Mouse (Mus musculus) MEL (cell line): ENCODE measurements at regions not wholly inside any gene's neighbourhood (a gene's known extent, or its start where the extent isn't known, plus 50 kb on each side); places are given as distances from the start of the nearest gene placed in this dataset.

Experiments
- BHLHE40 ChIP-seq: IDR thresholded peaks from 2 replicates; pipeline ENCODE4 v1.6.1; 2012; ENCODE audit warnings: low read depth, mild to moderate bottlenecking, inconsistent platforms, low read length, improper control_type of control experiment, borderline replicate concordance
- CHD2 ChIP-seq: IDR thresholded peaks from 2 replicates; pipeline ENCODE4 v1.6.1; 2011; ENCODE audit warnings: low read length, improper control_type of control experiment
- CTCF ChIP-seq, 3 experiments: IDR thresholded peaks in 2 of 3; conservative IDR thresholded peaks in 1 of 3; 2 replicates each; pipeline ENCODE4 v1.5.1; 2011 to 2012; ENCODE audit warnings: low read length in 3 of 3, low read depth in 2 of 3, mild to moderate bottlenecking in 2 of 3, improper control_type of control experiment in 1 of 3, inconsistent platforms in 1 of 3, mixed read lengths in 1 of 3, moderate library complexity in 1 of 3; ENCODE audit not compliant: control insufficient read depth in 1 of 3, insufficient read depth in 1 of 3, poor library complexity in 1 of 3, severe bottlenecking in 1 of 3
- EP300 ChIP-seq, 2 experiments: IDR thresholded peaks; 2 replicates each; pipeline ENCODE4 v1.6.1; 2011; ENCODE audit warnings: improper control_type of control experiment in 2 of 2, low read length in 2 of 2, low read depth in 1 of 2, mild to moderate bottlenecking in 1 of 2
- GATA1 ChIP-seq: IDR thresholded peaks from 2 replicates; pipeline ENCODE4 v1.6.1; 2011; ENCODE audit warnings: low read depth, low read length, improper control_type of control experiment
- HCFC1 ChIP-seq: IDR thresholded peaks from 2 replicates; pipeline ENCODE4 v1.6.1; 2012; ENCODE audit warnings: low read depth, mild to moderate bottlenecking, inconsistent platforms, low read length, improper control_type of control experiment, moderate library complexity
- MAX ChIP-seq: IDR thresholded peaks from 2 replicates; pipeline ENCODE4 v1.6.1; 2011; ENCODE audit warnings: low read length, improper control_type of control experiment
- MAZ ChIP-seq: IDR thresholded peaks from 2 replicates; pipeline ENCODE4 v1.6.1; 2012; ENCODE audit warnings: low read depth, mild to moderate bottlenecking, inconsistent platforms, low read length, improper control_type of control experiment
- MYC ChIP-seq: IDR thresholded peaks from 2 replicates; pipeline ENCODE4 v1.6.1; 2011; ENCODE audit warnings: low read depth, mild to moderate bottlenecking, low read length, improper control_type of control experiment, moderate library complexity
- POLR2A ChIP-seq, 2 experiments: IDR thresholded peaks; 2 replicates each; pipeline ENCODE4 v1.6.1; 2011 to 2012; ENCODE audit warnings: low read length in 2 of 2, mild to moderate bottlenecking in 2 of 2, control low read depth in 1 of 2, improper control_type of control experiment in 1 of 2, low read depth in 1 of 2, moderate library complexity in 1 of 2; ENCODE audit not compliant: control insufficient read depth in 1 of 2, insufficient read depth in 1 of 2, poor library complexity in 1 of 2
- POLR2AphosphoS5 ChIP-seq: IDR thresholded peaks from 2 replicates; pipeline ENCODE4 v1.6.1; 2012; ENCODE audit warnings: low read depth, borderline replicate concordance, mild to moderate bottlenecking, inconsistent platforms, low read length, moderate library complexity, mixed read lengths
- TAL1 ChIP-seq: IDR thresholded peaks from 2 replicates; pipeline ENCODE4 v1.6.1; 2012; ENCODE audit warnings: mild to moderate bottlenecking, inconsistent platforms, low read length, moderate library complexity, mixed read lengths
- ZNF384 ChIP-seq: IDR thresholded peaks from 2 replicates; pipeline ENCODE4 v1.6.1; 2012; ENCODE audit warnings: low read depth, mild to moderate bottlenecking, inconsistent platforms, low read length, improper control_type of control experiment

- no peak for TF ChIP-seq CTCF (IDR thresholded peaks at IDR 0.05 in 2 of 3, conservative IDR thresholded peaks at IDR 0.05 in 1 of 3; ENCODE audit: control insufficient read depth in 1 of 3, insufficient read depth in 1 of 3, low read depth in 2 of 3, low read length in 3 of 3, poor library complexity in 1 of 3, severe bottlenecking in 1 of 3)
- no peak for TF ChIP-seq POLR2AphosphoS5
- no peak for TF ChIP-seq MYC
- TF ChIP-seq TAL1: no peak
- no peak for TF ChIP-seq POLR2A (IDR thresholded peaks at IDR 0.05; ENCODE audit: control insufficient read depth in 1 of 2, insufficient read depth in 1 of 2, low read depth in 1 of 2, low read length in 2 of 2, poor library complexity in 1 of 2)
- TF ChIP-seq ZNF384: no peak
- TF ChIP-seq CHD2: no peak
- no peak for TF ChIP-seq HCFC1
- no peak for TF ChIP-seq EP300 (IDR thresholded peaks at IDR 0.05; ENCODE audit: low read depth in 1 of 2, low read length in 2 of 2)
- no peak for TF ChIP-seq MAX
- TF ChIP-seq MAZ: no peak
- no peak for TF ChIP-seq GATA1
- no peak for TF ChIP-seq BHLHE40
Measured at GRCm38 (mm10) chr2:147293294-147293688, 68.4 kb upstream of the Pax1 start.
